Mouse (Mus musculus) forebrain, embryonic 11.5 days (tissue): Measurements from ENCODE around the gene Farsb. TPM values are rescaled to one million over a fixed set of nuclear protein-coding genes. Genes with fewer than 3 reads are reported as not detected.
"Not testable (repeated sequence)": the region's sequence is repeated elsewhere in the genome, so short reads cannot be mapped to it uniquely, and the experiment has no call there.

Experiments used
- ATAC-seq: fragments of 200-750 bp; cut with Nextera tagmentation; replicated peaks from 2 replicates; pipeline ENCODE4 v1.8.0; 2017; ENCODE audit warnings: moderate TSS enrichment; ENCODE audit not compliant: low FRiP score
- DNase-seq: peaks from one replicate; pipeline ENCODE4 v3.0.0-alpha.2; 2017; ENCODE audit warnings: low spot score
- H3K27ac ChIP-seq: fragments of 300-500 bp; sonication (generic); 2 replicates; pipeline ENCODE4 v1.5.1; 2014; ENCODE audit warnings: low read depth, low read length
- H3K27me3 ChIP-seq: fragments of 300-500 bp; sonication (generic); 2 replicates; pipeline ENCODE4 v1.6.1; 2014; ENCODE audit warnings: mild to moderate bottlenecking, low read length, mixed read lengths; ENCODE audit not compliant: control insufficient read depth, insufficient read depth
- H3K36me3 ChIP-seq: fragments of 300-500 bp; sonication (generic); 2 replicates; pipeline ENCODE4 v1.6.1; 2014; ENCODE audit warnings: mild to moderate bottlenecking, low read length, moderate library complexity, mixed read lengths; ENCODE audit not compliant: control insufficient read depth, insufficient read depth
- H3K4me1 ChIP-seq: fragments of 300-500 bp; sonication (generic); replicated peaks from 2 replicates; pipeline ENCODE4 v1.6.1; 2014; ENCODE audit warnings: low read length, mixed read lengths; ENCODE audit not compliant: control insufficient read depth, insufficient read depth
- H3K4me2 ChIP-seq: fragments of 300-500 bp; sonication (generic); 2 replicates; pipeline ENCODE4 v1.6.1; 2014; ENCODE audit warnings: low read depth, mild to moderate bottlenecking, low read length, moderate library complexity, mixed read lengths; ENCODE audit not compliant: severe bottlenecking
- H3K4me3 ChIP-seq: fragments of 300-500 bp; sonication (generic); 2 replicates; pipeline ENCODE4 v1.5.1; 2014; ENCODE audit warnings: low read depth, low read length
- H3K9ac ChIP-seq: fragments of 300-500 bp; sonication (generic); 2 replicates; pipeline ENCODE4 v1.6.1; 2014; ENCODE audit warnings: low read length
- H3K9me3 ChIP-seq: fragments of 300-500 bp; sonication (generic); 2 replicates; pipeline ENCODE4 v1.6.1; 2016; ENCODE audit warnings: low read length, mixed read lengths; ENCODE audit not compliant: control insufficient read depth
- WGBS: fragments of 180-500 bp; shearing (Covaris S2); extraction: QIAGEN DNeasy Blood & Tissue Kit; methylation state at CpG from one replicate; pipeline ENCODE4 v1.1.7; 2014; 5-methylcytosine and 5-hydroxymethylcytosine counted together
- polyA plus RNA-seq: library from polyadenylated mRNA; unstranded; fragments of >200 nt; fragmentation: Nextera tagmentation; extraction: Ambion mirVana; gene quantifications from 2 replicates; pipeline ENCODE4 v1.2.1, GENCODE M21; 2014

Farsb gene
- polyA plus RNA-seq, 1 experiment from 2014 or later, result 147 TPM

- DNase-seq, result not testable (repeated sequence)
Observed at GRCm38 (mm10) chr1:78501856-78502255, 13.2 kb upstream of the Farsb start.

GRCm38 (mm10) chr1:78501036-78501435 is 12.3 kb upstream of the Farsb start:
- no peak overlapping the region for H3K4me3 ChIP-seq
- H3K4me2 ChIP-seq, result no peak overlapping the region
- no peak overlapping the region for H3K27ac ChIP-seq
- no peaks in the 10 kb centered on the region for H3K27me3 ChIP-seq
- H3K9ac ChIP-seq, result no peak overlapping the region
- H3K9me3 ChIP-seq, result no peaks in the 10 kb centered on the region
- DNase-seq, result no peak
- H3K36me3 ChIP-seq, result no peaks in the 10 kb centered on the region
- H3K4me1 ChIP-seq, result no peaks in the 10 kb centered on the region
- ATAC-seq, result no peak
- WGBS, result 93% methylated on average over 16 of the region's 16 CpGs

More at GRCm38 (mm10) chr1:78501856-78502255, 13.2 kb upstream of the Farsb start:
- not testable (repeated sequence) for H3K36me3 ChIP-seq, H3K9me3 ChIP-seq, H3K4me3 ChIP-seq, H3K27ac ChIP-seq, ATAC-seq, H3K27me3 ChIP-seq, H3K4me1 ChIP-seq, H3K4me2 ChIP-seq, H3K9ac ChIP-seq
- WGBS, result 89% methylated on average over 12 of the region's 12 CpGs

GRCm38 (mm10) chr1:78490143-78490542 is 1.4 kb upstream of the Farsb start:
- Histone ChIP-seq H3K4me1 (peaks cover 7% of the 10 kb centered on the region; the same call in 1 of the 2 replicates), H3K9ac (no peak overlapping the region), H3K4me2 (no peak overlapping the region), H3K36me3 (no peaks in the 10 kb centered on the region), H3K27ac (no peak overlapping the region), H3K27me3 (no peaks in the 10 kb centered on the region), H3K4me3 (no peak overlapping the region), H3K9me3 (no peaks in the 10 kb centered on the region)
- no peak for DNase-seq
- no peak for ATAC-seq
- 84% methylated on average over 1 of the region's 1 CpGs for WGBS

- Histone ChIP-seq H3K27me3 (no peaks in the 10 kb centered on the region), H3K4me1 (peaks cover 7% of the 10 kb centered on the region; the same call in 1 of the 2 replicates), H3K4me3 (peak overlapping the region; percentile 80), H3K27ac (no peak overlapping the region), H3K36me3 (no peaks in the 10 kb centered on the region), H3K4me2 (peak overlapping the region; percentile 87), H3K9me3 (no peaks in the 10 kb centered on the region), H3K9ac (peak overlapping the region; percentile 83)
- ATAC-seq (no peak), DNase-seq (no peak)
- WGBS, result 0% methylated on average over 28 of the region's 28 CpGs
Observed at GRCm38 (mm10) chr1:78488427-78488751, 308 bp downstream of the Farsb start.

- H3K4me2 ChIP-seq, result no peak overlapping the region
- no peaks in the 10 kb centered on the region for H3K27me3 ChIP-seq
- H3K27ac ChIP-seq, result no peak overlapping the region
- H3K4me1 ChIP-seq, result peaks cover 7% of the 10 kb centered on the region; the same call in 1 of the 2 replicates
- H3K9ac ChIP-seq, result no peak overlapping the region
- H3K9me3 ChIP-seq, result no peaks in the 10 kb centered on the region
- ATAC-seq, result no peak
- no peak overlapping the region for H3K4me3 ChIP-seq
- H3K36me3 ChIP-seq, result no peaks in the 10 kb centered on the region
- 43% methylated on average over 2 of the region's 2 CpGs for WGBS
- no peak for DNase-seq
Observed at GRCm38 (mm10) chr1:78484361-78484760, 4.3 kb downstream of the Farsb start.

GRCm38 (mm10) chr1:78483430-78483829 is 5.3 kb downstream of the Farsb start:
- 89% methylated on average over 3 of the region's 3 CpGs for WGBS
- no peaks in the 10 kb centered on the region for H3K27me3 ChIP-seq
- H3K9me3 ChIP-seq, result no peaks in the 10 kb centered on the region
- no peak overlapping the region for H3K4me3 ChIP-seq
- H3K9ac ChIP-seq, result no peak overlapping the region
- H3K27ac ChIP-seq, result no peak overlapping the region
- peaks cover 7% of the 10 kb centered on the region; the same call in 1 of the 2 replicates for H3K4me1 ChIP-seq
- DNase-seq, result no peak
- no peak for ATAC-seq
- no peak overlapping the region for H3K4me2 ChIP-seq
- H3K36me3 ChIP-seq, result no peaks in the 10 kb centered on the region

GRCm38 (mm10) chr1:78472441-78472840 is 16.3 kb downstream of the Farsb start:
- Histone ChIP-seq H3K27ac (no peak overlapping the region), H3K36me3 (peaks cover 3% of the 10 kb centered on the region; the same call in 1 of the 2 replicates), H3K9me3 (no peaks in the 10 kb centered on the region), H3K4me2 (no peak overlapping the region), H3K4me1 (no peaks in the 10 kb centered on the region), H3K9ac (no peak overlapping the region), H3K27me3 (no peaks in the 10 kb centered on the region), H3K4me3 (no peak overlapping the region)
- DNase-seq (no peak), ATAC-seq (no peak)
- WGBS, result 90% methylated on average over 5 of the region's 5 CpGs

- ATAC-seq, result no peak
- Histone ChIP-seq H3K4me3 (no peak overlapping the region), H3K27ac (no peak overlapping the region), H3K4me1 (no peaks in the 10 kb centered on the region), H3K4me2 (no peak overlapping the region), H3K9me3 (no peaks in the 10 kb centered on the region), H3K27me3 (no peaks in the 10 kb centered on the region), H3K36me3 (no peaks in the 10 kb centered on the region), H3K9ac (no peak overlapping the region)
- DNase-seq, result peak; percentile 63
- 34% methylated on average over 7 of the region's 7 CpGs for WGBS
Observed at GRCm38 (mm10) chr1:78454659-78455058, 34.0 kb downstream of the Farsb start.

GRCm38 (mm10) chr1:78453886-78454285 is 34.8 kb downstream of the Farsb start:
- Histone ChIP-seq H3K4me2 (no peak overlapping the region), H3K4me1 (no peaks in the 10 kb centered on the region), H3K36me3 (no peaks in the 10 kb centered on the region), H3K9ac (no peak overlapping the region), H3K9me3 (no peaks in the 10 kb centered on the region), H3K27ac (no peak overlapping the region), H3K4me3 (no peak overlapping the region), H3K27me3 (no peaks in the 10 kb centered on the region)
- WGBS, result 93% methylated on average over 8 of the region's 8 CpGs
- ATAC-seq, result no peak
- DNase-seq, result no peak
